Mouse (Mus musculus) CH12.LX (cell line): Measurements from ENCODE around the gene Ly6g6e. TPM values are rescaled to one million over a fixed set of nuclear protein-coding genes. Genes with fewer than 3 reads are reported as not detected.

Source experiments
- DNase-seq: peaks from one replicate; pipeline ENCODE4 v3.0.0-alpha.2; 2013; ENCODE audit errors: extremely low read depth
- H3K27ac ChIP-seq: 2 replicates; pipeline ENCODE4 v1.5.1; 2012; ENCODE audit warnings: low read depth, mild to moderate bottlenecking, control low read depth, moderate library complexity; ENCODE audit not compliant: insufficient read depth
- H3K27me3 ChIP-seq: replicated peaks from 2 replicates; pipeline ENCODE3; 2012; ENCODE audit warnings: inconsistent platforms
- H3K36me3 ChIP-seq, 2 experiments: replicated peaks in 1 of 2; 2 replicates each; pipeline versions ENCODE3 to v1.6.1; 2012; ENCODE audit warnings: inconsistent platforms in 1 of 2, low read length in 1 of 2, mild to moderate bottlenecking in 1 of 2, mixed read lengths in 1 of 2, moderate library complexity in 1 of 2; ENCODE audit not compliant: control insufficient read depth in 1 of 2, insufficient read depth in 1 of 2
- H3K4me1 ChIP-seq, 2 experiments: 2 replicates each; pipeline ENCODE4 v1.6.1; 2012; ENCODE audit warnings: inconsistent platforms in 1 of 2, moderate library complexity in 1 of 2; ENCODE audit not compliant: insufficient read depth in 2 of 2, control insufficient read depth in 1 of 2
- H3K4me2 ChIP-seq: 2 replicates; pipeline ENCODE4 v1.6.1; 2012; ENCODE audit warnings: low read depth, mild to moderate bottlenecking, control low read depth; ENCODE audit not compliant: poor library complexity, insufficient read depth, severe bottlenecking
- H3K4me3 ChIP-seq, 3 experiments: fragments of 150-350 bp in 1 of 3; sonication (generic) in 1 of 3; replicated peaks in 1 of 3; 2 replicates each; pipeline versions ENCODE3 to v1.5.1; 2011 to 2012; ENCODE audit warnings: low read depth in 2 of 3, low read length in 2 of 3, mild to moderate bottlenecking in 2 of 3, moderate library complexity in 2 of 3, control low read depth in 1 of 3, improper control_type of control experiment in 1 of 3, inconsistent platforms in 1 of 3, mixed read lengths in 1 of 3; ENCODE audit not compliant: poor library complexity in 1 of 3
- H3K79me2 ChIP-seq: replicated peaks from 2 replicates; pipeline ENCODE4 v1.6.1; 2012; ENCODE audit warnings: mild to moderate bottlenecking, moderate library complexity; ENCODE audit not compliant: control insufficient read depth, poor library complexity, insufficient read depth, severe bottlenecking; ENCODE audit errors: extremely low read depth
- H3K9ac ChIP-seq: 2 replicates; pipeline ENCODE4 v1.6.1; 2012; ENCODE audit warnings: low read depth, mild to moderate bottlenecking, control low read depth, moderate library complexity; ENCODE audit not compliant: insufficient read depth
- H3K9me3 ChIP-seq: replicated peaks from 2 replicates; pipeline ENCODE3; 2012; ENCODE audit warnings: low read length, inconsistent platforms, mixed read lengths
- BHLHE40 ChIP-seq: IDR thresholded peaks from 2 replicates; pipeline ENCODE4 v1.6.1; 2011; ENCODE audit warnings: mild to moderate bottlenecking, low read depth, low read length, improper control_type of control experiment
- CHD2 ChIP-seq: IDR thresholded peaks from 2 replicates; pipeline ENCODE4 v1.6.1; 2011; ENCODE audit warnings: low read length, improper control_type of control experiment
- ELF1 ChIP-seq: IDR thresholded peaks from 2 replicates; pipeline ENCODE4 v1.6.1; 2014; ENCODE audit warnings: low read depth, mild to moderate bottlenecking, inconsistent platforms, low read length, improper control_type of control experiment
- EP300 ChIP-seq: IDR thresholded peaks from 2 replicates; pipeline ENCODE4 v1.6.1; 2011; ENCODE audit warnings: low read length, improper control_type of control experiment
- GABPA ChIP-seq: IDR thresholded peaks from 2 replicates; pipeline ENCODE4 v1.6.1; 2012; ENCODE audit warnings: low read depth, low read length, improper control_type of control experiment, inconsistent platforms; ENCODE audit not compliant: insufficient replicate concordance
- IRF4 ChIP-seq: IDR thresholded peaks from 2 replicates; pipeline ENCODE4 v1.6.1; 2014; ENCODE audit warnings: low read depth, mild to moderate bottlenecking, inconsistent platforms, low read length, improper control_type of control experiment
- JUN ChIP-seq: IDR thresholded peaks from 2 replicates; pipeline ENCODE4 v1.6.1; 2011; ENCODE audit warnings: low read depth, mild to moderate bottlenecking, low read length, improper control_type of control experiment, moderate library complexity; ENCODE audit not compliant: insufficient read depth
- KAT2A ChIP-seq: IDR thresholded peaks from 2 replicates; pipeline ENCODE4 v1.6.1; 2012; ENCODE audit warnings: low read length, improper control_type of control experiment, inconsistent platforms; ENCODE audit not compliant: insufficient replicate concordance
- MAX ChIP-seq: IDR thresholded peaks from 2 replicates; pipeline ENCODE4 v1.6.1; 2011; ENCODE audit warnings: low read length, improper control_type of control experiment
- MAZ ChIP-seq: IDR thresholded peaks from 2 replicates; pipeline ENCODE4 v1.6.1; 2012; ENCODE audit warnings: low read depth, mild to moderate bottlenecking, inconsistent platforms, low read length, improper control_type of control experiment, moderate library complexity
- MEF2A ChIP-seq: IDR thresholded peaks from 2 replicates; pipeline ENCODE4 v1.6.1; 2014; ENCODE audit warnings: low read depth, mild to moderate bottlenecking, inconsistent platforms, low read length, improper control_type of control experiment, borderline replicate concordance
- MXI1 ChIP-seq: IDR thresholded peaks from 2 replicates; pipeline ENCODE4 v1.6.1; 2011; ENCODE audit warnings: mild to moderate bottlenecking, low read depth, low read length, improper control_type of control experiment
- NELFE ChIP-seq: IDR thresholded peaks from 2 replicates; pipeline ENCODE4 v1.6.1; 2011; ENCODE audit warnings: low read depth, low read length, improper control_type of control experiment
- NRF1 ChIP-seq: IDR thresholded peaks from 2 replicates; pipeline ENCODE4 v1.6.1; 2014; ENCODE audit warnings: low read depth, mild to moderate bottlenecking, inconsistent platforms, low read length, improper control_type of control experiment, moderate library complexity
- POLR2A ChIP-seq: IDR thresholded peaks from 2 replicates; pipeline ENCODE4 v1.6.1; 2011; ENCODE audit warnings: low read depth, mild to moderate bottlenecking, improper control_type of control experiment, low read length
- POLR2AphosphoS2 ChIP-seq: IDR thresholded peaks from 2 replicates; pipeline ENCODE4 v1.6.1; 2011; ENCODE audit warnings: low read depth, low read length, improper control_type of control experiment
- RCOR1 ChIP-seq: conservative IDR thresholded peaks from 2 replicates; pipeline ENCODE4 v1.6.1; 2012; ENCODE audit warnings: low read depth, mild to moderate bottlenecking, inconsistent platforms, low read length, improper control_type of control experiment
- SMC3 ChIP-seq: IDR thresholded peaks from 2 replicates; pipeline ENCODE4 v1.6.1; 2011; ENCODE audit warnings: low read depth, low read length, improper control_type of control experiment
- TCF12 ChIP-seq: IDR thresholded peaks from 2 replicates; pipeline ENCODE4 v1.6.1; 2014; ENCODE audit warnings: low read depth, mild to moderate bottlenecking, inconsistent platforms, low read length, improper control_type of control experiment
- UBTF ChIP-seq: IDR thresholded peaks from 2 replicates; pipeline ENCODE4 v1.6.1; 2012; ENCODE audit warnings: low read depth, mild to moderate bottlenecking, inconsistent platforms, low read length, improper control_type of control experiment, moderate library complexity
- USF2 ChIP-seq: conservative IDR thresholded peaks from 2 replicates; pipeline ENCODE4 v1.6.1; 2011; ENCODE audit warnings: low read depth, low read length, improper control_type of control experiment
- ZC3H11A ChIP-seq: IDR thresholded peaks from 2 replicates; pipeline ENCODE4 v1.6.1; 2012; ENCODE audit warnings: low read depth, mild to moderate bottlenecking, inconsistent platforms, low read length, improper control_type of control experiment
- ZKSCAN1 ChIP-seq: IDR thresholded peaks from 2 replicates; pipeline ENCODE4 v1.6.1; 2012; ENCODE audit warnings: low read depth, inconsistent platforms, low read length, improper control_type of control experiment, borderline replicate concordance
- dilution Hi-C: fragments of 300-500 bp; cut with MboI; formaldehyde crosslinking; loops from 2 replicates; pipeline ENCODE4 v1.14.3; 2020; ENCODE audit warnings: low sequenced_read_pairs; ENCODE audit not compliant: extremely low pct_unique_long_range_greater_than_20kb, extremely low pct_ligation_motif_present
- in situ Hi-C: fragments of 300-500 bp; cut with MboI; formaldehyde crosslinking; loops from 3 replicates; pipeline ENCODE4 v1.14.3; 2019; ENCODE audit warnings: low sequenced_read_pairs, low pct_ligation_motif_present, low pct_unique_long_range_greater_than_20kb, mixed read lengths
- polyA plus RNA-seq: library from polyadenylated mRNA; unstranded; fragments of >175 nt; gene quantifications from 2 replicates; pipeline ENCODE4 v1.2.1, GENCODE M21; 2012; ENCODE audit warnings: low read depth; ENCODE audit not compliant: insufficient read length
- total RNA-seq, 2 experiments: library from RNA; depleted of rRNA; stranded (reverse); fragments of 300-350 nt in 1 of 2; fragments of >200 nt in 1 of 2; gene quantifications; 2 replicates each; pipeline ENCODE4 v1.2.3; 2012 to 2014

Gene Ly6g6e
- total and polyA plus RNA-seq, 3 experiments = not detected

DNA sequence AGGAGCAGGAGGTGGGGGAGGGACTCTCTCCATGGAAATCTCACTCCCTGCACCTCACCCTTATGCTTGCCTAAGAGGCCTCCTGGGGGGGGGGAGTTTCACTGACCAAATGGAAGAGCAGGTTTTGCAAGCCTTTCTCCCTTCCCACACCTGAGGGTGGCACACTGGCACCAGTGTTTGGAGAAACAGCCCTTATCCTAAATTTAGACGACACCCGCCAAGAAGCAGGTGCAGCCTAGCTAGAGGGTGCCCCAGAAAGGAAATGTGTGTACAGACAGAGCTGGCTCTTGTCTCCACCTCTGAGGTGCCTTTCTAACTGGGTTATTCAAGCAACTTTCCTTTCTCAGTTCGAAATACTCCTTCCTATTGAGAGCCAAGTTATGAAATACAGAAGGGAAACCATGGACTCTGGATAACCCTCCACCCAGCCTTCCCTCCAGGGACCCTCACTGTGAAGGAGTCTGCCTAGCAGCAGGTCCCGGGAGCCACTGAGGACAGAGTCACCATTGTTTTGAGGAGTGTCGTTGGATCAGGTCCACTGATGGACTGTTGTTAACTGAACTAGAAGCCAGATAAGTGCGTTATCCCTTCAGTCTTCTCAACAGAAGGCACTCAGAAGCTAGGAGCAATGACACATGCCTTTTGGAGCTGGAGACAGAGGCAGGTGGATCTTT lies 6.0 kb upstream of the Ly6g6e start:
- no peak for DNase-seq
- no peak overlapping the region for H3K27ac ChIP-seq
- dilution Hi-C loops = no loop called here

DNA sequence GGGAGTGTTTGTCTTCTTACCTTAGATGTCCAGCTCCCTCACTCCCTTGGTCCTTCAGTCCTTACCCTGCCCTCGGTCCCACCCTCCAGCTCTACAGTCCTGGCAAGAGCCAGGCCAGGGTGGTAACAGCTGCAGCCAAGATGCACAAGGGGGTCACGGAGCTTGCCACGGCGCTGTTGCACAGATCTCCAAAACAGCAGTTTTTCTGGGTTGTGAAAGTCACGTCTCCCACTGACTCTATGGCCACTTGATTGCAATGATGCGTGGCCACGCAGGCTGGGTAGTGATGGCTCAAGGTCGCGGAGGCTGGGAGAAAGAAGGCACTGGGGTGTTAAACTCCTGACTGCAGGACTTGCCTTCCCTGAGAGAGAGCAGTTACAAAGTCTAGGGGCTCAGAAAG lies 5.2 kb upstream of the Ly6g6e start:
- no peaks in the 10 kb centered on the region for H3K79me2 ChIP-seq
- 0 out of 4 replicates have a peak, but pooled peaks cover 2 to 4% of the 10 kb centered on the region in 2 experiments for H3K4me1 ChIP-seq
- no peak overlapping the region for H3K27ac ChIP-seq
- H3K4me3 ChIP-seq = no peak overlapping the region
- DNase-seq = no peak
- no peaks in the 10 kb centered on the region for H3K36me3 ChIP-seq
- H3K4me2 ChIP-seq = no peak overlapping the region
- H3K9ac ChIP-seq = no peak overlapping the region
- H3K9me3 ChIP-seq = no peaks in the 10 kb centered on the region
- no peaks in the 10 kb centered on the region for H3K27me3 ChIP-seq
- in situ Hi-C loops (no loop called here), dilution Hi-C loops (no loop called here)
- TF ChIP-seq MAZ = no peak
- no peak for TF ChIP-seq POLR2A
- no peak for TF ChIP-seq MXI1
- no peak for TF ChIP-seq NELFE
- no peak for TF ChIP-seq UBTF
- TF ChIP-seq IRF4 = no peak
- no peak for TF ChIP-seq BHLHE40
- TF ChIP-seq ZKSCAN1 = no peak
- TF ChIP-seq EP300 = no peak
- TF ChIP-seq TCF12 = no peak
- no peak for TF ChIP-seq GABPA
- no peak for TF ChIP-seq ZC3H11A
- no peak for TF ChIP-seq MAX
- TF ChIP-seq USF2 = no peak
- no peak for TF ChIP-seq ELF1
- no peak for TF ChIP-seq MEF2A

More for the DNA sequence above, 6.0 kb upstream of the Ly6g6e start:
- no peaks in the 10 kb centered on the region for H3K36me3 ChIP-seq
- H3K4me2 ChIP-seq = no peak overlapping the region
- in situ Hi-C loops = no loop called here
- H3K79me2 ChIP-seq = no peaks in the 10 kb centered on the region
- no peak overlapping the region for H3K4me3 ChIP-seq
- H3K27me3 ChIP-seq = no peaks in the 10 kb centered on the region
- no peak overlapping the region for H3K9ac ChIP-seq
- H3K4me1 ChIP-seq = 0 out of 4 replicates have a peak, but pooled peaks cover 2 to 4% of the 10 kb centered on the region in 2 experiments
- H3K9me3 ChIP-seq = no peaks in the 10 kb centered on the region
- no peak for TF ChIP-seq POLR2A
- TF ChIP-seq KAT2A = no peak
- TF ChIP-seq EP300 = no peak
- TF ChIP-seq MAX = no peak
- no peak for TF ChIP-seq ELF1
- TF ChIP-seq MAZ = no peak
- no peak for TF ChIP-seq JUN
- TF ChIP-seq CHD2 = no peak
- no peak for TF ChIP-seq NELFE
- no peak for TF ChIP-seq RCOR1
- TF ChIP-seq GABPA = no peak
- TF ChIP-seq SMC3 = no peak
- no peak for TF ChIP-seq POLR2AphosphoS2
- no peak for TF ChIP-seq NRF1
- TF ChIP-seq MXI1 = no peak
- TF ChIP-seq IRF4 = no peak
- TF ChIP-seq MEF2A = no peak
